Mouse (Mus musculus) regulatory T cell (primary cell): Measurements from ENCODE around the gene Dph1.

Experiments used
- in situ Hi-C: fragments of 300-600 bp; cut with MboI, MseI; formaldehyde crosslinking; loops from one replicate; pipeline ENCODE4 v1.15.1; 2025; ENCODE audit warnings: high pct_unique_total_duplicates

The Dph1 gene

GRCm38 (mm10) chr11:75161417-75162008, 29.5 kb downstream of the Dph1 start:
- in situ Hi-C loops, result no loop called here

GRCm38 (mm10) chr11:75160954-75161353, 30.1 kb downstream of the Dph1 start:
- in situ Hi-C loops, result no loop called here

- in situ Hi-C loops, result loop anchor here (5.0 kb wide), 3 partner anchors 37 to 177 kb away; no protein-coding TSS in a partner anchor
Observed at GRCm38 (mm10) chr11:75159564-75159963, 31.5 kb downstream of the Dph1 start.

- in situ Hi-C loops, result loop anchor here (5.0 kb wide), 3 partner anchors 36 to 176 kb away; no protein-coding TSS in a partner anchor
Observed at GRCm38 (mm10) chr11:75158432-75158831, 32.6 kb downstream of the Dph1 start.

GRCm38 (mm10) chr11:75157901-75158300, 33.1 kb downstream of the Dph1 start:
- in situ Hi-C loops, result loop anchor here (5.0 kb wide), 3 partner anchors 36 to 176 kb away; no protein-coding TSS in a partner anchor

GRCm38 (mm10) chr11:75157037-75157436, 34.0 kb downstream of the Dph1 start:
- in situ Hi-C loops, result loop anchor here (5.0 kb wide), 3 partner anchors 35 to 175 kb away; no protein-coding TSS in a partner anchor

GRCm38 (mm10) chr11:75156416-75156815, 34.6 kb downstream of the Dph1 start:
- in situ Hi-C loops, result loop anchor here (5.0 kb wide), 3 partner anchors 34 to 174 kb away; no protein-coding TSS in a partner anchor

GRCm38 (mm10) chr11:75155985-75156384, 35.1 kb downstream of the Dph1 start:
- in situ Hi-C loops, result loop anchor here (5.0 kb wide), 3 partner anchors 34 to 174 kb away; no protein-coding TSS in a partner anchor

- in situ Hi-C loops, result no loop called here
Observed at GRCm38 (mm10) chr11:75154053-75154585, 36.9 kb downstream of the Dph1 start.

GRCm38 (mm10) chr11:75152603-75153557, 38.2 kb downstream of the Dph1 start:
- in situ Hi-C loops, result no loop called here

GRCm38 (mm10) chr11:75150346-75150745, 40.7 kb downstream of the Dph1 start:
- in situ Hi-C loops, result no loop called here

- in situ Hi-C loops, result no loop called here
Observed at GRCm38 (mm10) chr11:75148332-75149035, 42.6 kb downstream of the Dph1 start.

GRCm38 (mm10) chr11:75147846-75148168, 43.2 kb downstream of the Dph1 start:
- in situ Hi-C loops, result no loop called here

- in situ Hi-C loops, result no loop called here
Observed at GRCm38 (mm10) chr11:75147106-75147845, 43.8 kb downstream of the Dph1 start.

GRCm38 (mm10) chr11:75145841-75146240, 45.2 kb downstream of the Dph1 start:
- in situ Hi-C loops, result no loop called here

- in situ Hi-C loops, result no loop called here
Observed at GRCm38 (mm10) chr11:75142749-75143148, 48.3 kb downstream of the Dph1 start.

GRCm38 (mm10) chr11:75141913-75142312, 49.1 kb downstream of the Dph1 start:
- in situ Hi-C loops, result no loop called here

GRCm38 (mm10) chr11:75141038-75141437, 50.0 kb downstream of the Dph1 start:
- in situ Hi-C loops, result no loop called here

- in situ Hi-C loops, result no loop called here
Observed at GRCm38 (mm10) chr11:75140431-75140830, 50.6 kb downstream of the Dph1 start.

GRCm38 (mm10) chr11:75139122-75139963, 51.7 kb downstream of the Dph1 start:
- in situ Hi-C loops, result no loop called here
